Mouse (Mus musculus) lung, adult 18-20 months (tissue): ENCODE measurements around the gene Pprc1.

Experiments used
- DNase-seq, 2 experiments: peaks; one replicate each; pipeline ENCODE4 v3.0.0; 2022; ENCODE audit warnings: mixed read lengths in 2 of 2

The Pprc1 gene

DNA sequence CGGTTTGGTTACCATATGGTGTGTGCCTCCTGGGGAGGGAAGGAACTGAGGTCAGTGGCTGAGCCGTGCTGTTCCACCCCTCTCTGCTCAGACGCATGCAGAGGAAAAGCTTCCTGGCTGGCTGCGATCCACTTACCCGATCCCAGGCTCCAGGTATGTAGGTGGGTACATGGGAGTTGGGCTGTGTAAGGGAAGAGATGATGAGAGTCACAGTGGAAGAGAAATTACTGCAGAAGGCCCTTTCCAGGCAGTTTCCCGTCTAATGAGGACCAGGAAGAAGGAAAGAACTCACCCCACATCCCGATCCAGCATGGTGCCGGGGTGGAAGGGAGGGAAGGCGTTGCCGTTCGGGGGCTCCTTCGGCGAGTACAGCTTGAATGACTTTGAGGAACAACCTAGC, 8.7 kb upstream of the Pprc1 start:
- no peak for DNase-seq

DNA sequence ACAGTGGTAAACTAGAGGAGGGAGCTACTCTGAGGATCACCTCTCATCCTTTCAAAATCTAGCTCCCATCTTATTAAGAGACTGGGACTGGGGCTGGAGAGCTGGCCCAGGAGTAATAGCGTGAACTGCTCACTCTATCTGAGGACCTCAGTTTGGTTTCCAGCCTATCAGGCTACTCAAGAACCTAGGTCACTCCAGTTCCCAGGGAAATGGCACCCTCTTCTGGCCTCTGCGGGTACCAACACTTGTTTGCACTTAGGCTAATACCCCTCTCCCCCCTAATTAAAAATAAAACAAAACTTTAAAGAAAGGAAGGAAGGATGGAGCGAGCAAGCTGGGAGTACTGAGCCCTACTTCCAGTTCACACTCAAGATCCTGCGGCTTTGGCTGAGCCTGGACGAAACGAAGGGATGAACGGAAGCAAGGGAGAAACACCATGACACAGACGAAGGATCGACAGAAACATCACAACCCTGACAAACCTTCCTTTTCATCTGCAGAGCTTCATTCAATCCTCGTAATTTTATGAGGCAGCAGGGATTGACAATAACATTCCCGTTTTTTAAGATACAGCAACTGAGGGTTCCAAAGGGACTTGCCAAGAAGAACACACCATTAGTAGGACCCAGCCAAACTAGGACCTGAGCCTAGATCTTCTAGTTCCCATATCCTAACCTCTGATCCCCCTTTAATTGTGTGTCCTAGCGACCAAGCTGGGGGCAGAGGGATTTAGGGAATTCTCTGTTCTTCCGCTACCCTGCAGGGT, 8.0 kb upstream of the Pprc1 start:
- DNase-seq: no peak

GRCm38 (mm10) chr19:46037243-46037924, 7.3 kb upstream of the Pprc1 start:
- no peak for DNase-seq

- DNase-seq: no peak
Observed at GRCm38 (mm10) chr19:46037925-46038850, 6.5 kb upstream of the Pprc1 start.

DNA sequence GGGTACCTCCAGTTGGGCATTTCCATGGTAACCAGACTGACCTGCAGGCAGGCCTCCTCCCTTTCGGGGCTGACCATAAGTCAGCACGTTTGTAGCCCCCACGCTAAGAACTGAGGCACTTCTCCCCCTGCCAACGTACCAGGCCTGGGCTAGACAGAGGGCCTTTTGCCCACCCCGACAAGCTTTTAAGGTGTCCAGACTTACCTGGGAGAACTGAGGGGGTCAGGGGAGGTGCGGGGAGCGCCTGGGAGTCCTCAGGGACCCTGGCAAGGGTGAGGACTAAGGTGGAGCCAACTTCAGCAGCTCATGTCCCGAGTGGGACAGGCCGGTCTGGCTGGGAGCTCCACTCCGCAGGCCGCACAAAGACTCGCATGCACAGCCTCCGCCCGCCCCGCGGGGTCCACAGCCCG, 5.8 kb upstream of the Pprc1 start:
- DNase-seq: no peak

DNA sequence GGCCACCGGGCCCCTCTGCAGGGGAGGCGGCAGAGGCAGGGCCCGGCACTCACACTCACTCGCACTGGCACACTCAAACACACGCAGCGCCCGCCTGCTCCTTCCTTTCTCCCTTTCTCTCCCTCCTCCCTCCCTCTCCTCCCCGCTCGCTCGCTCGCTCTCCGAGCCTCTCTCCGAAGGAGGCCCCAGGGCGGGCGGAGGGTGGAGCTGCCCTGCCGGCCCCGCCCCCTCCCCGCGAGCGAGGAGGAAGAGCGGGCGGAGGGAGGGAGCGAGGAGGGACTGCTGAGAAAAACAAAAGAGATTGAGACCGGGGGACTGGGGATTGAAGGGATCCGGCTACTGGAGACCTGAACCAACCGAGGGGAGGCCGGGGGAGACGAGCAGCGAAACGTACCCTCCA, 5.2 kb upstream of the Pprc1 start:
- DNase-seq: peak; percentile 90 to 92

- DNase-seq: no peak
Observed at GRCm38 (mm10) chr19:46040149-46040902, 4.4 kb upstream of the Pprc1 start.

- no peak for DNase-seq
Observed at GRCm38 (mm10) chr19:46041299-46041932, 3.3 kb upstream of the Pprc1 start.

DNA sequence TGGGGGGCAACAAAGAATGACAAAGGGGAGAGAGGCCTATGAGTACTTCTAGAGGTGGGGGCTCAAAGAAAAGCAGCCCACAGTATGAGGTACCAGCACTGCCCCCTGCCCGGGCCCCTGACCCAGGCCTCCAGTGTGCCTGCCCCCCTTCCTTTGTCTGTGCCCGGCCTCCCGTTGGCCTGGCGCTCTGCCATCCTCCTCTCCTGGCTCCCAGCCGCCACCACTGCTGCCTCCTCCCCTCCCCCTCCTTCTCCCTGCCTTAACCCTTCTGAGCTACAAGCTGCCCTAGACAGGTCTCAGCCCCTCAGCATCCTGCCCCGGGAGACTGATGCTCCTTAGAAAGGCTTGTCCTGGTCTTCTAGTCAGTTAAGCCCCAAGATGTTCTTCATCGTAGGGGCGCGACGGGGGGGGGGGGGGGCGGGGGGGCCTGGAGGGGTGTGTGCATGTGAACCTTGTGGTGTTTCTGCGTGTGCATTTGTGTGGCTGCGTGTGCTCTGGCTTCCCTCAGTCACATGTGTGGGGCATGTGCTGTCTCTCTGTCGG, 2.7 kb upstream of the Pprc1 start:
- DNase-seq: peak; percentile 86 to 91

DNA sequence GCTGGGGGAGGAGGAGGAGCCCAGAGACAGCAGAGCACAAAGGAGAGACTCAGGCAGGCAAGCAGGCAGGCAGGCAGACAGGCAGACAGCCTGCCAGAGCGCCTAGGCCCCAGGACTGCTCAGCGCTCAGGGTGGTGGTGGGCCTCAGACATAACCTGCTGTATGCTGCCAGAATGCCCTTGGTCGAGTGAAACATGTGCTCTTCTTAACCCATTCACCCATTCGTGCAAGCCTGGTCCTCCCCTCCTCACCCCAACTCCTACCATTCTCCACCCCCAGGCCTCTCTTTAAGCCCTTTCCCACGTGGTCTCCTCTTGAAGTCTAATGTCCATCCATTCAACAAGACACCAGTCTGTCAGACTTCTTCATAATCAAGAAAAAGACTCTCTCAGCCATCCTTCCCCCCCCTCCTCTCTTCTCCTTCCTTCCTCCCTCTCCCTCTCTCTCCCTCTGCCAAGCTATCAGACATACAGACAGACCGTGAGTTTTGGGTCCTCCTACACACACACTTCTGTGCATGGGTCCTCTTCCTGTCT, 2.1 kb upstream of the Pprc1 start:
- DNase-seq: no peak

DNA sequence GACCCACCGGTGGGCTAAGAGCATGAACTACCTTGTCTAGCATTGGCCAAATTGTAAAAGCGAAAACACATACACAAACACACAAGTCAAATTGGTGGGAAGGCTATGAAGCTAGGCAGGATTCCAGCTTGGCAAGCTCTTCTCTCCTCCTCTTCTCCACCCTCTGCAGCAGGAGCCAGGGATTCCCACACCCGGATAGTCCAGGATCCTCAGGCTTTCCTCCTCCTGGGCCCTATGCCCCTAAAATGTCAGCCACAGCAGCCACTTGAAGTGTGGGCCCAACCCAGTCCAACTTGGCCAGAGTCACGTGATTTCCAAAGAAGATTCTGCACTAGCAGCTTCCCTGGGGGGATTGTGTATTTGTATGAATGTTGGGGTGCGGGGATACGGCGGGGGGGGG, 1.3 kb upstream of the Pprc1 start:
- DNase-seq: peak; percentile 33 to 44

DNA sequence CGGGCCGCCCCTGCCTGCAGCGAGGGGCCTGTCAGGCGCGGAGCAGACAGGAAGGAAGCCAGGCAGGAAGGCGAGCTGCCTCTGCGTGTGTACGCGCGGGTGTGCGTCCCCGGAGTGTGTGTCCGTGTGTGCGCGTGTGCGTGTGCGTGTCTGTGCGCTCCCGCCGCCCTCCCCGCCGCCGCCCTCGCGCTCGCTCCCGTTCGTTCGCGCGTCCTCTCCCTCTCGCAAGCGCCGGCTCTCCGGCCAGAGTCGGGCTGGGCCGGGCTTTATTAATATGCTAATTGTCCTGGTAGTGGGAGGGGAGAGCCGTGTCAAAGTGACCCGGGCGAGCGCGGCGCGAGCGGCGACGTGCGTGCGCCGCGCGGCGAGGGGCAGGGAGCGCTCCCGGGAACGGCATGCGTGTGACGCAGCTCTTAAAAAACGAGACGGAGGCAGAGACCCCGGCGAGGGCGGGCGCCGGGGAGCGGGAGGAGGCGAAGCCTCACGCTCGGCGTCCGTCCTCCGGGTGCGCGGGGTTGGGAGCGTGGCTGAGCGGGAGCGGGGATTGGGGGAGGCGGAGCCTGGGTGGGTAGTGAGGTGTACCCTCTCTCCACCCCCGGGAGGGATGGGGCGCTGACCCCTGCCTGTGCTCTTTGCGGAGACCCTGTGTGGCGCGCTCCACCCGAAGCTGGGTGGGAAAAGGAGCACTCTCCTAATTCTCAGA, 458 bp downstream of the Pprc1 start, which contains the start of gene Ldb1:
Gene Ldb1 (minus strand): TSS at position 222 of the 703 bp plus-strand sequence.
- peak; percentile 89 to 92 for DNase-seq

DNA sequence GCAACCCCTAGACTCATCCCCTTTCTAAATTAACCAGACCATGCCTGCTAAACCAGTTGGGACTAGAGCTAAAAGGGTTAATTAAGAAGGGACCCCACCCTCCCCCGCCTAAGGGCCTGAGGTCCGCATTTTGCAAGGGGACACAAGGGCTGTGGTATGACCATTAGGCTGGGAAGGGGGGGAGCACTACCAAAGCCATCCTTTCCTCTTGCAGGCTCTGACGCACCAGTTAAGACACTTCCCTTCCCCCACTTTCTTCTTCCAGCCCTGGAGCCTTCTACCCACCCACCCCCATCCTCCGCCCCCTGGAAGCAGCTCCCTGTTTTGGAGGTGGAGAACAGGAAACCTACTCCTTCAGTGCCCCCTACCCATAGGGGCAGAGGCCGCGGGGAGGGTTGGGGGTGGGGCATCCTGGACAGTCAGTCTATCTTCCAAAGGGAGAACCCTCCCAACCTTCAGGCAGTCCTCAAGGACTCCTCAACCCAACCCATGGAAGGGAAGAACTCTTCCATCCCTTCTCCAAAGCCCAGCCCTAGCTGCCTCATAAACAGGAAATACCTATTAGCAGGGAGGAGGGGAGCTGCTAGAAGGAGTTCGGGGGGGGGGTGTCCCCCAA, 1.1 kb downstream of the Pprc1 start:
- peak; percentile 69 to 73 for DNase-seq

DNA sequence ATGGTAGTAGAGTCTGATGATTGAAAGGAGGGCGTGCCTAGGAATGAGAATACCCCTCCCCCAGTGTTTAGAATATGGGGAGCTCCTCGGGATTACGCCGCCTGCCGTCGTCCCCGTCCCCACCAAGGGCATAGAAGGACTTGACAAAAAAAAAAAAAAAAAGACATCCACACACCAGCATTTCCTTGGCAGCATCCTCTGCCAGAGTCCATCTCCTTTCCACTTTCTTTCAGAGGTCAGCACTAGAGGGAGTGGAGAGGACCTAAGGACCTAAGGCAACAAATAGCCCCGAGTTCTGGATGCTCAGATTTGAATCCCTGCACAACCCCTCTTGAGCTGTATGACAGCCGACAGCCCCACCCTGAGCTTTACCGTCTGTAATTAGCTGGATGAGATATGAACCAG, 1.9 kb downstream of the Pprc1 start:
- DNase-seq: peak in 1 of 2 experiments; percentile 39

- DNase-seq: no peak
Observed at GRCm38 (mm10) chr19:46047426-46047825, 2.7 kb downstream of the Pprc1 start.

- DNase-seq: no peak
Observed at GRCm38 (mm10) chr19:46049129-46049528, 4.4 kb downstream of the Pprc1 start.

- DNase-seq: no peak
Observed at GRCm38 (mm10) chr19:46050462-46050861, 5.8 kb downstream of the Pprc1 start.

DNA sequence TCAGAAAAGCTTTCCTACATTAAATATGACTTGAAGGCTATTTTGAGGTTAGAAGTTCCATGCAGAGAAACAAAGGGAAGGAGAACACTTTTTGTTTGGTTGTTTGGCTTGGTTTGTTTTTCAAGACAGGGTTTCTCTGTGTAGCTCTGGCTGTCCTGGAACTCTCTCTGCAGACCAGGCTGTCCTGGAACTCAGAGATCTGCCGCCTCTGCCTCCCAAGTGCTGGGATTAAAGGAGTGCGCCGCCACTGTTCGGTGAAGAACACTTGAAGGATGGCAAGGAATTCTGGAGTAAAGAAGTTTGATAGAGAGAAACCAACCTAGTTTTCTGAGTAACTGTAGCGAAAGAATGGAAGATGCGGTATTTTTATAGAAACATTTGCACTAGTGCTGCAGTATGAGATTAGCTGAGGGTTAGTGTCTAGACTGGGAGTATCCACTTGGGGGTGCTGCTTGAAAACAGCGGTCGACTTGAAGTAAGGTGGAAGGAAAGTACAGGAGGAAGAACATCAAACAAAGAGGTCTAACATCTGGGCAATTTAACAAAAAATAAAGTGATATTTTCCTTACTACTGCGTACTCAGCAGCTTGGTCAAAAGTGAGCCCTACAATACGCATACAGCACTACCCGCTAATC, 11.2 kb downstream of the Pprc1 start:
- no peak for DNase-seq

DNA sequence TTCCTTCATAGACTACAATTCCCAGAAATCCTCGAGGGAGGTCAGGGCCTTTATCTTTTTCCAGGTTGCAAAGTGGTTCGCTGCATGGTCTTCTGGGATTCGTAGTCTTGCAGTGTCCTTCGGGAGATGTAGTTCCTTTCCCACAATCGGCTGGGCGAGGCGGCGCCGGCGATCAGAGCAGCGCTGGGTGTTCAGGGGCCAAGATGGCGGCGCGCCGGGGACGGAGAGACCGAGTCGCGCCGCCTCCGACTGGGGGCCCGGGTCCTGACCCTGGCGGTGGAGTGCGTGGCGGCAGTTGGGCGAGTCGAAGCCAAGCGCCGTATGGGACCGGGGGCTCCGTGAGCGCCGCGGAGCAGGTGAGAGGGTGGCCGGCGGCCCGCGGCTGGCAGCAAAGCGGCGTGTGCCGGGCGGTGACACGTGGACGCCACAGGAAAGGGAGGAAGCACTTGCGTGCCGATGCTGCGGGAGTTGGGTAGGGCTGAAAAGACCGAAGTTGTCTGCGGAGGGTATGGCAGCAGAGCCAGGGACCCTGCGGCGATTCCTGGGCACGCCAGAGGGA, 11.8 kb downstream of the Pprc1 start:
- DNase-seq: peak; percentile 96 to 97
